Mouse (Mus musculus) macrophage (primary cell): ENCODE data around the gene Mtus2. TPM values are rescaled to one million over a fixed set of nuclear protein-coding genes. Genes with fewer than 3 reads are reported as not detected.

ENCODE experiments used
- H3K27ac ChIP-seq: fragments of 350-480 bp; formaldehyde crosslinking; 2 replicates; pipeline ENCODE4 v1.9.0; 2021
- H3K36me3 ChIP-seq: fragments of 350-480 bp; formaldehyde crosslinking; 2 replicates; pipeline ENCODE4 v1.9.0; 2021; ENCODE audit errors: inconsistent target
- H3K4me3 ChIP-seq: fragments of 350-480 bp; formaldehyde crosslinking; 2 replicates; pipeline ENCODE4 v1.9.0; 2021; ENCODE audit errors: inconsistent target
- H3K79me2 ChIP-seq: fragments of 350-480 bp; formaldehyde crosslinking; 2 replicates; pipeline ENCODE4 v1.9.0; 2021; ENCODE audit errors: inconsistent target
- WGBS: methylation state at CpG from one replicate; pipeline ENCODE4 v1.1.7; 2026; ENCODE audit warnings: inconsistent platforms; ENCODE audit not compliant: missing documents; 5-methylcytosine and 5-hydroxymethylcytosine counted together
- polyA plus RNA-seq: library from polyadenylated mRNA; stranded (reverse); fragments of 250-400 nt; gene quantifications from 3 replicates; pipeline ENCODE4 v1.2.4, GENCODE M21; 2018; ENCODE audit warnings: inconsistent platforms

Mtus2 gene
- polyA plus RNA-seq, 1 experiment from 2014 or later: 2.6 TPM

DNA sequence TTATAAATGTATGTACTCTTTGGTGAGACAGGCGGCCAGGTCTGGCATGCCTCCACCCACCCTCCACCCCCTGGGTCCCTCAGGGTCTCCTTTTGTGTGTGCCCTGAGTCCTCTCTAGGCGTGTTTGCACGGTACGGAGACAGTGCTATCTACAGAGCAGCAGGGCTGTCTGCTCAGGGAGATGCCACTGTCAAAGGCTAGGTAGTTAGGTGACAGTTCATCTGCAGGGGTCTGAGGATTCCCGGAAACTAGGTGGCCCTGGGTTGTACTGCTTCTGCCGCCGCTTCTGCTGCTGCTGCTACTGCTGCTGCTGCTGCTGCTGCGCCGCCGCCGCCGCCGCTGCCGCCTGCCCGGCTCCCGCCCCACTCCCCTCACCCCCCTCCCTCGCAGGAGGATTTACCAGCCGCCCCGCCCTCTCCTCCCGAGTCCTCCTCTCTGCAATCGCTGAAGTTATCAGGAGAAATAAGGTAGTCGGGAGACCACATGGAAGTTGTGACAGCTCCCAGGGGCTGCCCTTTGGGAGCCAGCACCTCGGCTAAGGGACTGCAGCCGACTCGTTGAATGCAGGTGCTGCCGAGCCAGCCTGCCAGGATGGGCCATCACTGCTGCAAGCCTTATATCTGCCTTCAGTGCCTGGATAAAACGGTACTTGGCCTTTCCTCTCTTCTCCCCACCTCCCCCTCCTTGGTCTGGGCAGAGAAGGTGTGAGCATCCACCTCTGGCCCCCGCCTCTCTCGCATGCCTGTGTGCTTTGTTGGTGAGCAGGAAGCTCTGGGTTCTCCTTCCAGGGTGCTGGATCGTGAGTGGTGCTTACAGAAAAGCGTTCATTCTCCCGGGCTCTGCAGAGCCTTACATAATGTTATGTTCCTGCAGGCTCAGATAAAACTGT, 307.9 kb downstream of the Mtus2 start:
- no peaks in the 10 kb centered on the region for H3K79me2 ChIP-seq
- H3K36me3 ChIP-seq: no peaks in the 10 kb centered on the region
- 4% methylated on average over 28 of the region's 32 CpGs for WGBS
- H3K27ac ChIP-seq: no peak overlapping the region
- H3K4me3 ChIP-seq: no peak overlapping the region

DNA sequence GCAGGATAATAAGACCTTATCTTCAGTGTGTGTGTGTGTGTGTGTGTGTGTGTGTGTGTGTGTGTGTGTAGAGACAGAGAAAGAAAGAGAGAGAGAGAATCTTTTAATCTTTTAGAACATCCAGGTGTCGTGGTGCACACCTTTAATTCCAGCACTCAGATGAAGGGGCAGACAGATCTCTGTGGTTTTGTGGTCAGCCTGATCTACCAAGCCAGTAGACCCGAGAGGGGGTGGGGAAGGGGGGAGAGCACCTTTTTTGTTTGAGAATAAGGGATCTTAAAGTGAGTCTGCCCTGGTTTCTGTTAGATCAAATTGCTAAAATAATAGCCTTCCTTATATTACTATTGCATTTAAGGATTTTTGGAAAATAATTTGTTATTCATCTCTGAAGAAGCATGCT, 309.7 kb downstream of the Mtus2 start:
- WGBS: 0% methylated on average over 2 of the region's 2 CpGs
- no peaks in the 10 kb centered on the region for H3K36me3 ChIP-seq

DNA sequence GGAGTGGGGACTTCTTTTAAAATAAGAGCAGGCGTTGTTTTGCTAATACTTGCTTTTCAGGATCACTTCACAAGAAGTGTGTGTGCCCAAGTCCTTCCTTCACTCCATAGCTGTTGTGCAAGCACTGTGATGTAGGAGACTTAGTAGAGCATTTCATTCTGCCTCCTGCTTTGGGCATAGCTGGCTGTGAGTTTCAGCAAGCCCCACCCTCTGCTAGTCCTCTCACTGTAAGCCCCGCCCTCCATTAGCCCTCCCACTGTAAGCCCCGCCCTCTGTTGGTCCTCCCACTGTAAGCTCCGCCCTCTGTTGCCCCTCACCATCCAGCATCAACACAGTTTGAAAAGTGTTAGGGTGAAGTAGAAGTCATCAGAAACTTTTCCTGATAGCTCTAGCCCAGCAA, 310.3 kb downstream of the Mtus2 start:
- Histone ChIP-seq H3K27ac (no peak overlapping the region), H3K79me2 (no peaks in the 10 kb centered on the region)
- WGBS: 81% methylated on average over 4 of the region's 4 CpGs

More for the DNA sequence above, 309.7 kb downstream of the Mtus2 start:
- H3K27ac ChIP-seq: no peak overlapping the region
- no peaks in the 10 kb centered on the region for H3K79me2 ChIP-seq
- H3K4me3 ChIP-seq: no peak overlapping the region

DNA sequence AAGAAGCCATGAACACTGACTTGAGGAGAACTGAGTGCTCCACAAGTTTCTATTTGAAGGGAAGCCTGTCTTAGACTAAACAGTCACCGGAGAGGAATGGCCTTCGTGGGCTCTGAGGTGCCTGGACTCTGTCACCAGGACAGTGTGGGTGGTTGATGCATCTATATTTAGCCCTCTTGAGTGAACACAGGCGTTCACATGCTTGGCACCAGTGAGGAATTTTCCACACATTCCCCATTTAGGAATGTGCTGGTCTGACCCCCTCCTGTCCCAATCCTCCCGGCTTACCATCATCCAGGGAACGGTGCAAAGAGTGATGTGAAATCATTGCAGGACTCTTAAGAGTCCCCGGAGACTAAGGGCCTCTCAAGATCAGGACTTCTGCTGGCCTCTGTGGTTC, 314.9 kb downstream of the Mtus2 start:
- no peak overlapping the region for H3K4me3 ChIP-seq
- H3K79me2 ChIP-seq: no peaks in the 10 kb centered on the region
- 88% methylated on average over 6 of the region's 6 CpGs for WGBS
- no peaks in the 10 kb centered on the region for H3K36me3 ChIP-seq
- no peak overlapping the region for H3K27ac ChIP-seq

More for the DNA sequence above, 310.3 kb downstream of the Mtus2 start:
- Histone ChIP-seq H3K4me3 (no peak overlapping the region), H3K36me3 (no peaks in the 10 kb centered on the region)

DNA sequence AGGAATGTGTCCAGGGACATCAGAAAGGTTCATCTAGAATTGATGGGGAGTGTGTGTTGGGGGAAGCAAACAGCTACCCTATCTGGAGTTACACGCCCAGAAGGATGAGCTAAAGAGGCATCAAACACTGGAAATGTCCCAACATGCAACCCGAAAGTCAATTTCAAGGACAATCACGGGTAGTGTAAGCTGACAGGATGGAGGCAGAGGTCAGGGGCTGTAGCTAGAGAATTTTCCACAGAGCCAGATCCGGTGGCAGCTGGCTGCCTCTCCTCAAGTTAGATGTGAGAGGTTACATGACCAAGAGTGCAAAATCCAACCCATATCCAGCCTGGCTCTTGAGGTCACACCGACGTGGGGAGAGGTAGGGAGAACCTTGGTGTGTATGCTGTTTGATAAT, 315.7 kb downstream of the Mtus2 start:
- 89% methylated on average over 6 of the region's 6 CpGs for WGBS

DNA sequence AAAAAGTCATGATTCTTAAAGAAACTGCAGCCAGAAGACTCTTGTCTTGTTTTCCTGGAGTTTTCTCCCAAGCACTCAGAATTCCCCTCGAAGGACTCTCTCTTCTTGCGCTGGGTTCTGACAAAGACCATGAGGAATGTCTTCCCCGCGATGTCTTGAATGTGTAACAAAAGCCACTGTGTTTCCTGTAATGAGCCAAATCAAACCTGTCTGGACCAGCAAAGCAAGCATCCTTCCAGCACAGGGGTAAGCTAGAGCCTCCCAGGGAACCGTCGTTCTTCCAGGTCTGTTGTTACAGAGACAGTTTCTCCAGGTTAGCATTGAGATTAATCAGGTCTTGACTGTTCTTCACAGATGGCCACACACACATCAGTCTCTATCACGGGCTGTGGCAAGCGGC, 321.1 kb downstream of the Mtus2 start:
- Histone ChIP-seq H3K4me3 (no peak overlapping the region), H3K79me2 (no peaks in the 10 kb centered on the region), H3K27ac (no peak overlapping the region), H3K36me3 (no peaks in the 10 kb centered on the region)
- 95% methylated on average over 8 of the region's 8 CpGs for WGBS

More for the DNA sequence above, 315.7 kb downstream of the Mtus2 start:
- Histone ChIP-seq H3K36me3 (no peaks in the 10 kb centered on the region), H3K27ac (no peak overlapping the region), H3K79me2 (no peaks in the 10 kb centered on the region), H3K4me3 (no peak overlapping the region)

DNA sequence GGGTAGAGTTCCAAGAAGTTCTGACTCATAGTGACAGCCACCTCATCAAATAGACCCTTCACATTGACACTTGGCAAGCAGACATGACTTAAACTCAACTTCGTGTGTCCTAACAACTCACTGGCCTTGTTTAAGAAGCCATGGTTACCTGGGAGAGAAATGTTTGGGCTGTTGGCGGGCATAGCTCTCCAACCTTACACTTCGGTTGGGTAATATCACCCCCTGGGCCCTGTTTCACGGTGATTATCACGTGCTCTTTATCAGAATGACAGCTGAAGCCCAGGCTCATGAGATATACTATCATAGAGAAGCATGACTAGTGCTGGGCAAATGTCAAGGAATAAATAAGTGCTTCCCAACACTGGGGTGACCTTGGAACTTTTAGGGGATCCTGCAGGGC, 323.2 kb downstream of the Mtus2 start:
- Histone ChIP-seq H3K4me3 (no peak overlapping the region), H3K36me3 (no peaks in the 10 kb centered on the region), H3K79me2 (no peaks in the 10 kb centered on the region), H3K27ac (no peak overlapping the region)
- 94% methylated on average over 5 of the region's 5 CpGs for WGBS

DNA sequence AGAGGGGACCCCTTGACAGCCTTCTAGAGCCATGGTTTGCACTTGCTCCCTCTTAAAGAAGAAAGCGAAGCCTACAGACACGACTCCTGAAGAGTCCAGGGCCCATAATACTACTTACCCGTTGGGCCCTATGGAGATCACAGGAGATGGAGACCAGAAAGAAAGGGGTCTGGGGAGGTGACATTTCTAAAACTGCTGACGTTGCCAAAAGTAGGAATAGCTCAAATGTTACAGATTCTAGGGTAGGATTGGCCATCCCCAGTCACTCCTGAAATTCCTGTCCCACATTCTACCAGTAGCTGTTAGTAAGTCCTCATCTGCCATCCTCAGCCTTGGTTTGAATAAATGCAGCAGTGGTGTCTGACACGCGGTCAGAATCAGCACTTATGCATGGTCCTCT, 325.0 kb downstream of the Mtus2 start:
- H3K4me3 ChIP-seq: no peak overlapping the region
- no peak overlapping the region for H3K27ac ChIP-seq
- H3K79me2 ChIP-seq: no peaks in the 10 kb centered on the region
- H3K36me3 ChIP-seq: no peaks in the 10 kb centered on the region
- WGBS: 85% methylated on average over 6 of the region's 6 CpGs

DNA sequence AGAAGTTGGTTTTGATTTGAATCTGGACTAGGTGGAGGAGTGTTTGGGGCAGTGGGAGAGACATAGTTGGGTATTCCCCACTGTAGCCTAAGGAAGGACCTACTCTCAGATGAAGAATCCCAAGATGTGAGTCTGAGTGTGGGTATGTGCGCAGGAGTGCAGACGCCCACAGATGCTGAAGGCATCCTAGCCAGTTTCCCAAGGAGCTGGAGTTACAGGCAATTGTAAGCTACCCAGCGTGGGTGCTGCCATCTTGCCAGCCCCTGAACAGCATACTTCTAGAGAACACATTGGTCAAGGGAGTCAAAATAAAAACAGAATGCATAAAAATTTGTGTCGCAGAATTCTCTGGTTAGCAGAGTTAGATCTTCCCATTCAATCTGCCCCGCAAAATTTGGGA, 325.5 kb downstream of the Mtus2 start:
- H3K4me3 ChIP-seq: no peak overlapping the region
- H3K36me3 ChIP-seq: no peaks in the 10 kb centered on the region
- no peak overlapping the region for H3K27ac ChIP-seq
- WGBS: 89% methylated on average over 5 of the region's 5 CpGs
- H3K79me2 ChIP-seq: no peaks in the 10 kb centered on the region

DNA sequence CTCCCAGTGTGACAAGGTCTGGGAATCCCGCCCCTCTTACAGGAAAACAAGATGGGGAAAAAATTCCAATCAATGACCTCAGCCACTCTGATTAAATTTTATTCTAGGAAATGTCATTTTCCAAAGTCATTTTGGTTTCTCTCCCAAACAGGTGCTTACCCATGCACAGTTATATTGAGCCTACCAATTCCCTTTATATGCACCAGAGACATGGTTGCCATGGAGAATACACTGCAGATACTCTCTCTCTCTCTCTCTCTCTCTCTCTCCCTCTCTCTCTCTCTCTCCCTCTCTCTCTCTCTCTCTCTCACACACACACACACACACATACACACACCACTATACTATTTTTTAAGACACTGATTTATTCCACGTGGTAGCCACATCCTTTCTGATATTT, 326.1 kb downstream of the Mtus2 start:
- Histone ChIP-seq H3K36me3 (no peaks in the 10 kb centered on the region), H3K4me3 (no peak overlapping the region), H3K27ac (no peak overlapping the region), H3K79me2 (no peaks in the 10 kb centered on the region)
- 80% methylated on average over 2 of the region's 2 CpGs for WGBS

DNA sequence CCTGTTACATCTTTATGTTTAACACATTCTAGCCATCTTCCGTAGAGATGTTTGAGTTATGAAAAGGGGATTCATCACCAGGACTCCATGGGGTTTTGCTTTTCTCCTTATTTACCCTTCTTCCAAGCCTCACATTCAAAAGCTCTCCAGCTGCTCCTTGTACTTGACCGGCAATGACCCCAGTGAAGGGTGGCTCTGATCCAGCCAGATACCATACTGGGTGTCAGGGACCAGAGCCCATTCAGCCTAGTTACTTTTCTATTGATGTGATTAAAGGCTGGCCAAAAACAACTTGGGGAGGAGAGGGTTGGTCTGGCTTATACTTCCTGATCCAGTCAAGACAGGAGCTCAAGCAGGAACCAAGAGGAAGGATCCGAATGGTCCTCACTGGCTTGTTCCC, 326.5 kb downstream of the Mtus2 start:
- WGBS: 93% methylated on average over 3 of the region's 3 CpGs
- H3K79me2 ChIP-seq: no peaks in the 10 kb centered on the region

DNA sequence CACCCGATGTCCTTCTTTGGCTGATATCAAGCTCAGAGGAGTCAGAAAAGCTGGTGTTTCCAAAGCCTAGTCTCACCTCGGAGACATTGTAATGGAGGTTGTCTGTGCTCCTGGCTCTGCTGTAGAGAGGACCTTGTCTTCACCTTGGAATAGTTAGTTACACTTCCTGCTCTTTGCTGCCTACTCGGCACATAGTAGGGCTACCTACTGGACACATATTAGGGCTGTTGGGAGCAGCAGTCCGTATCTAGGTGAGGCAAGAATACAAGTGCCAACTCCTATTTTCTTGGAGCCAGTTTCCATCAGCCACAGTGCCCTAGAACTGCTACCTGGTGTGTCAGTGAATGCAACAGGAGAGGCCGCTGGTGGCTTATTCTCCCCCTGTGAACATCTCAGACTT, 330.4 kb downstream of the Mtus2 start:
- Histone ChIP-seq H3K79me2 (no peaks in the 10 kb centered on the region), H3K27ac (no peak overlapping the region), H3K4me3 (no peak overlapping the region), H3K36me3 (no peaks in the 10 kb centered on the region)
- WGBS: 95% methylated on average over 5 of the region's 5 CpGs

More for the DNA sequence above, 326.5 kb downstream of the Mtus2 start:
- Histone ChIP-seq H3K27ac (no peak overlapping the region), H3K36me3 (no peaks in the 10 kb centered on the region), H3K4me3 (no peak overlapping the region)

DNA sequence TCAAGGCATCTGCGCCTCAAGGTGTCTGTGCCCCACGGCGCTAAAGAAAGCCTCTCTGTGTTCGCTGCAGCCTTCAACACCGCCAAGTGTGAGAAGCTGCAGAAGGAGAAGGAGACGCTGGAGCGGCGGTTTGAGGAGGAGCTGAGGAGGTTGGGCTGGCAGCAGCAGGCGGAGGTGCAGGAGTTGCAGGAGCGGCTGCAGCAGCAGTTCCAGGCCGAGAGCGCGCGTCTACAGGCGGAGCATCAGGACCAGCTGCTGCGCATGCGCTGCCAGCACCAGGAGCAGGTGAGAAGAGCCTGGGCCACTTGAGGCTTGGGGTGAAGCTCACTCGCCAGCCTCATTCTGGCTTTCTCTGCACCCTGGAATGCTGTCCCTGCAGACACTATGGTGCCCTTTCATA, 331.7 kb downstream of the Mtus2 start:
- WGBS: 91% methylated on average over 18 of the region's 18 CpGs
- no peak overlapping the region for H3K4me3 ChIP-seq

DNA sequence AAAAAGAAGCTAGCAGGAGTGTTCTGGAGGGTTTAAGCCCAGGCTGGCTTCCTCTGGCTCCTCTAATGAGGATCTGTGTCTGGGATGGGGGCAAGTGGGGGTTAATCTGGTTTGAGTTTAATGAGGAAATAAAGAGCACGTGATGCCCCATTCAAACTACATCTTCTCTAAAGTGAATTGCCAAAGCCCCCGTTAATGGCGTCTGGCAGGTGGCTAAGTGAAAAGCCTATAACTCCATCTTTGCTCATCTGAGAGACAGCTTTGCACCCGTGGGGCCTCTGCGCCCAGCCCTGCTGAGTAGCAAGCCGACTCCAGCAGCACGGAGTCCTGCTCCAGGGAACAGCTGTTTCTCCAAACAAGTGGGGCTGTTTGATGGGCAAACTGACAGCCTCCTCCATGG, 332.8 kb downstream of the Mtus2 start:
- 85% methylated on average over 7 of the region's 7 CpGs for WGBS
- H3K27ac ChIP-seq: no peak overlapping the region
- H3K4me3 ChIP-seq: no peak overlapping the region
- no peaks in the 10 kb centered on the region for H3K79me2 ChIP-seq
- no peaks in the 10 kb centered on the region for H3K36me3 ChIP-seq

More for the DNA sequence above, 331.7 kb downstream of the Mtus2 start:
- Histone ChIP-seq H3K27ac (no peak overlapping the region), H3K36me3 (no peaks in the 10 kb centered on the region), H3K79me2 (no peaks in the 10 kb centered on the region)

DNA sequence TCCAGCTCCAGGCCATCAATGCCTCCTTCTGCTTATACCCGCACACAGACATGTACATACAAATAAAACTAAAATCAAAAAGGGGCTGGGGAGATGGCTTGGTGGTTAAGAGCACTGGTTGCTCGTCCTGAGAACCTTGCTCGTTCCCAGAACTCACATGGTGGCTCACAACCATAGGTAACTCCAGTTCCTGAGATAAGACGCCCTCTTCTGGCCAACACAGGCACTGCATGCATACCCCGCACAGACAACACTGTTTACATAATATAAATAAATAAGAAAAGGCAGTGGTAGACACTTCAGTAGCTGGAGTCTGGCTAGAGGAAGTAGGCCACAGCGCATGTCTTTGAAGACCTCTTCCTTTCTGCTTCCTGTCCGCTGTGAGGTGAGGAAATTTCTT, 335.7 kb downstream of the Mtus2 start:
- H3K36me3 ChIP-seq: no peaks in the 10 kb centered on the region
- no peaks in the 10 kb centered on the region for H3K79me2 ChIP-seq
- 87% methylated on average over 5 of the region's 7 CpGs for WGBS
- no peak overlapping the region for H3K4me3 ChIP-seq
- H3K27ac ChIP-seq: no peak overlapping the region

DNA sequence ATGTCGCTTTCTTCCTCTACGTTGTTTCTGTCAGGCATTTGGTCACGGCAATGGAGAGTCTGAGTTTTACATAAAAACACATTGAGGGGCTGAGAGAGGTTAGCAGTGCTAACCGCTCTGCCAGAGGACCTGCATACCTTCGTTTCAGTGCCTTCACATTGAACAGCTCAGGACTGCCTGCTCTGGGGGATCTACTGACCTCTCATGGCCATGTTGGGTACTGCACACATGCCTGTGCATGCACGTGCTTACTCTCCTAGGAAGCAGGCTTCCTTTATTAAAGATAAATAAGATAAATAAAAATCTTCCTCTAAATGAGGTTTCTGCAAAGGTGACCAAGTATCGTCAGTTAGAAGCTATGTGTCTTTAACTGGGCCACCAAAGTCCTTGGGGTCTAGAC, 336.2 kb downstream of the Mtus2 start:
- Histone ChIP-seq H3K79me2 (no peaks in the 10 kb centered on the region), H3K27ac (no peak overlapping the region), H3K36me3 (no peaks in the 10 kb centered on the region), H3K4me3 (no peak overlapping the region)
- 97% methylated on average over 7 of the region's 7 CpGs for WGBS
